Mouse (Mus musculus) cerebellum, adult (tissue): ENCODE measurements around the gene Pltp.
A peak's percentile ranks its signal among the peaks of the same experiment; 100 is the strongest.
"Not testable (repeated sequence)": the region's sequence is repeated elsewhere in the genome, so short reads cannot be mapped to it uniquely, and the experiment has no call there.

Source experiments
- ATAC-seq: cut with Nextera tagmentation; 2 replicates; pipeline ENCODE4 v1.9.2; 2017; ENCODE audit warnings: mild to moderate bottlenecking, moderate library complexity, mixed read lengths; ENCODE audit not compliant: insufficient number of reproducible peaks, low FRiP score, low TSS enrichment

The Pltp gene

DNA sequence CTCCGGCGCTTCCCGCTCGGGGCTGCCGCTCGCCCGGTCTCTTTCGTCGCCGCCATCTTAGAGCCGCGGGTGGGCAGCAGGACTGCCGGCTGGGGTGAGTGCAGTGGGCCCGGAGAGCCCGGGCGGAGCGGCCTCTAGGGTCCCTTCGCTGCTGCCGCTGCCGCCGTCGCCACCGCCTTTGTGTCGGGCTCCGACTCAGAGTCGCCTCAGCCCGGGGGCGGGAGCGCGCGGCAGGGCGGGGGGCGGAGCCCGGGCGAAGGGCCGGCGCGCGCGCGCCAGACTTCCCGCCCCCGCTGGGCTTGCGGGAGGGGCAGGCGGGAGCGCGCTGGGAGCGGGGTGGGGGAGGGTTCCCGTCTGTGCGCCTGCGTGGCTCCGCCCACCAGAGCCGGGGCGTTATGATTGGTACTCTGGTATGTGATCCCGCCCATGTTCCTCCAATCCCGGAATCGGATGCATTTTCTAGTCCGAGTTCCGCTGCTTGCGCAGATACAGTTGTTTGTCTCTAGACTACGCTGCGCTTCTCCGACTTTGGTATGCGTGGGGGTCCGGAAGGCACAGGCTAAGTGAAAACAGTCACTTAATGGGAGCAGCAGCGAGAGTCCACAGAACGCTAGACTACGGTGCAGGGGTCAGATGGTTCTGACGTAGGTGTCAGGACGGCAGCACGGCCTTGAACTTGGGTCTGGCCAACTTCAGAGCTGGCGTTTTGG lies 22.2 kb upstream of the Pltp start:
- peak; percentile 71 for ATAC-seq

DNA sequence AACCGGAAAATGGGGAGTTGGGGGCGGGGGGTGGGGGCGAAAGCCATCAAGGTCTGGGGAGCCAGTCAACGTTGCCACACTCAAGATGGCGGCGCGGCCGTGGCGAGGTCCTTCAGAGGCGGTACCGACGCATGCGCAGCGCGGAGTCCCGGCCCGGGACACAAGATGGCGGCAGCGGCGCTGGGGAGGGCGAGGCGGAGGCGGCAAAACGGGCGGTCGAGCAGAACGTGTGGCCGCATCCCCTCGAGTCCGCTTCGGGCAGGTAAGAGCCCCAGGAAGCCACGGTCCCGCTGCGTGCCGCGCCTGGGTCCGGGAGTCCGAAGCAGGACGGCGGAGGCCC lies 21.7 kb upstream of the Pltp start, which contains the start of gene Pcif1:
Gene Pcif1, plus strand, starts transcription at position 77 of the 340 bp plus-strand sequence.
- peak; percentile 54; the same call in 1 of the 2 replicates for ATAC-seq

DNA sequence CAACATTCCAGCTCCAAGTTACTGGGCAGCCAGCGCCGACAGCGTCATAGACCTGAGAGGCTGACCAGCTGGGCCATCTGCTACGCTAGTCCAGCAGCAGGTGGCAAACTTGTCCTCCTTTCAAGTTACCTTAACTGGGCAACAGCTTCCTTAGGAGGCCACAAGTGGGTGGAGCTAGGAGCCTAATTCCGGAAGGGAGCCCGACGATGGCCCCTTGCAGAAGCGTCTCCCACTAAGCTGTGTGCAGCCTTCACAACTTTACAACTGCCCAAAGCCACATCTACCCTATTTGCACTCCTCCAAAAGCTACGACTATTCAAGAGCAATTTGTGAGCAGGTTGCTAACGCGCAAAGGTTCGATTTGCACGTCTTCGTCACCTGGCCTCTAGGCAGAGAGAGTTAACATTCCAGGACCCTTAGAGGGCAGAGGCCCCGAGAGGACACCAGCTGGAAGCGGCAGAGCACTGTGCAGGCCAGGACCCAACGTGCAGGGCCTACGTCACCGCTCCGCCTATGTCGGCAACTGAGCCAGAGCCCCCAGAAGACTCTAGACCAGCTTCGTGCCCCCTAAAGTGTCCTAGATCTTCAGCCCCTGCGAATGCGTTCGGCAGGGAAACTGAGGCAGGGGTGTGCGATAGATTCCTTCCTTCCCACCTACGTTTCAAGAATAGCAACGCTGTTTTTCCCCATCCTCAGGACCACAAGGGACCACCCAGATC lies 21.2 kb upstream of the Pltp start:
- ATAC-seq = peak; percentile 29; the same call in 1 of the 2 replicates

DNA sequence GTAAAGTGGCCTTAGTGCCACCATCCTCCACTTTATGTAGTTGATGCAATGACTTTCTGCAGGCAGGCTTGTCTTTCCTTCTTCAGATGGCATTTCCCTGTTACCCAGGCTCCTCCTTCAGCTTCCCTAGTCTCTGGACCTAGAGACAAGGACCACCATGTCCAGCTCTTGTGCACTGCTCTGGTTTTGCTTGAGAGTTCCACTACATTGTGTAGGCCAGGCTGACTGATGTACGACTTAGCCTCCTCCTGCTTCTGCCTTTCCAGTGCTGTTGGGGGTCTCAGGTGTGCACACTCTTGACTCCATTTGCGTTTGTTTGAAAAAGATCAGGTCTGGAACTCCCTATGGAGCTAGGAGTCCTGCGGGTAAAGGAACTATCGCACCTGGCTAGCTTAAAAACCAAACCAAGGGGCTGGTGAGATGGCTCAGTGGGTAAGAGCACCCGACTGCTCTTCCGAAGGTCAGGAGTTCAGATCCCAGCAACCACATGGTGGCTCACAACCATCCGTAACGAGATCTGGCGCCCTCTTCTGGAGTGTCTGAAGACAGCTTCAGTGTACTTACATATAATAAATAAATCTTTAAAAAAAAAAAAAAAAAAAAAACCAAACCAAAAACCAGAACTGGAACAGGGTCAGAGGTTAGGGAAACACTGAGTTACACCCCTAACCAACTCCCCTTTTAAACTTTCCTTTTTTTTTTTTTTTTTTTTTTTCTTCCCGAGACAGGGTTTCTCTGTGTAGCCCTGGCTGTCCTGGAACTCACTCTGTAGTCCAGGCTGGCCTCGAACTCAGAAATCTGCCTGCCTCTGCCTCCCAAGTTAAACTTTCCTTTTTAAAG lies 20.1 kb upstream of the Pltp start:
- not testable (repeated sequence) for ATAC-seq

DNA sequence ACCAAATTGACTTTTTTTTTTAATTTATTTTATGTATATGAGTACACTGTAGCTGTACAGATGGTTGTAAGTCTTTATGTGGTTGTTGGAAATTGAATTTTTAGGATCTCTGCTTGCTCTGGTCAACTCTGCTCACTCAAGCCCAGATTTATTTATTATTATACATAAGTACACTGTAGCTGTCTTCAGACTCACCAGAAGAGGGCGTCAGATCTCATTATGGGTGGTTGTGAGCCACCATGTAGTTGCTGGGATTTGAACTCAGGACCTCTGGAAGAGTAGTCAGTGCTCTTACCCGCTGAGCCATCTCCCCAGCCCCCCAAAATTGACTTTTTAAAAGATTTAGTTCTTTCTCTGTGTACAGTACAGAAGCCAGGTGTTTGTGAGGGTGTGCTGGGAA lies 18.1 kb upstream of the Pltp start:
- not testable (repeated sequence) for ATAC-seq

DNA sequence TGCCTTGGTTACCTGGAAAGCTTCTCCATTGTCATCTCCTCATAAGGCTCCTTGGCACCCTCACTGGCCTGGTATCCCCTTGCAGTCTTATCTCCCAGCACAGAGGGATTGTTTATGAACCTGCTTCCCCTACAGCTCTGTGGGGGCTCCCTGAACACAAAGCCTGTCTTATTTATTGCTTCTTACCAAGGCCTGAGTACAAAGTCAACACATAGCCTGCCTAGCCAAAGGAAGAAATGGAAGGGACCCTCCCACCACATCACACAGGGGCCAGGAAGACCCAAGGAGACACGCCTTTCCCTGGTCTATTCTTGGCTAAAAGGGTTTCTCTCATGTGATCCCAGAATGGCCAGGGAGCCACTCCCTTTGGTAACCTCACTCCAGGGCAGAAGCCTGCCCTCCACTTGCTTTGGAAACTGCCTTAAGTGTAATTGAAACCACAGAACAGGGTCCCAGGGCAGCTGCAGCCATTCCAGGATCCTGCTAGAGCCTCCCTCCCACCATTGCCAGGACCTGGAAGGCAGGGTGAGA lies 16.8 kb upstream of the Pltp start:
- no peak for ATAC-seq

DNA sequence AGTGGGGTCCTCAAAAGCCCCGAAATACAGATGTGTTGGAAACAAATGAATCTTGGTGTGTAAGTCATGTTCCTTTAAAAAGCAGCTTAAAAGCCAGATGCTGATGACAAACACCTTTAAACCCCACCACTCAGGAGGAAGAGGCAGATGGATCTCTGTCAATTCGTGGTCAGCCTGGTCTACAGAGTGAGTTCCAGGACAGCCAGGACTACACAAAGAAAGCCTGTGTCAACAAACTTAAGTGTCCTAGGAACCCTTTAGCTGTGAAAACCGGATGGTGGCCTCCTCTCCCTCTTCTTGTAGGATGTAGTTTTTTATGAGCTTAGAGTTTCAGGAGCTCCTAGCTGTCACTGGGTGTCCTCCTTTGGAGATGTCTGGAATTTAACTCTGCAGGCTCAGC lies 16.1 kb upstream of the Pltp start:
- ATAC-seq = no peak

DNA sequence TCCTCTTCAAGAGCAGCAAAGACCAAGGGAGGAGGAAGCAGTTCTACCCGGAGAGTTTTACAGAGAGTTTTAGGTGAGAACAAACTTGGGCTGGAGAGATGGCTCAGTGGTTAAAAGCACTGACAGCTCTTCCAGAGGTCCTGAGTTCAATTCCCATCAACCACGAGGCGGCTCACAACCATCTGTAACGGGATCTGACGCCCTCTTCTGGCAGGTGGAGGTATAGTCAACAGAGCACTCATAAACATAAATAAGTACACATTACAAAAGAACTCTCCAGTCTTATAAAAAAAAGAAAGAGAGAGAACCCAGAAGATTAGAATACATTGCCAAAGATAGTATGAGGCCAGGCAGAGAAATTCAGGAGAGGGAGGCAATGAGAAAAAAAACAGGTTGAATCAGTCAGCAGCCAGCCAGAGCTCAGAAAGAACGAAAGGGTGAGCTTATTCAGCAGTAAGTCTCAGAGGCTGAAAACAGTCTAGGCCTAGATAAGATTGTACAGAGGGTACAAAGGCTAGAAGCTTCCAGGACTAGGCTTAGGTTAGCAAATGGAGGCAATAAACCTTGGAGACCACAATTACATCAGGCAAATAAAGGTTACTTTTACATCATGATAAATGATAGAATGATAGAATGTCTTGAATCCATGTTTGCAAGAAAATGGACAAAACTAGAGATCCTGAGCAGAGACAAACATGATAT lies 14.2 kb upstream of the Pltp start:
- ATAC-seq = no peak

DNA sequence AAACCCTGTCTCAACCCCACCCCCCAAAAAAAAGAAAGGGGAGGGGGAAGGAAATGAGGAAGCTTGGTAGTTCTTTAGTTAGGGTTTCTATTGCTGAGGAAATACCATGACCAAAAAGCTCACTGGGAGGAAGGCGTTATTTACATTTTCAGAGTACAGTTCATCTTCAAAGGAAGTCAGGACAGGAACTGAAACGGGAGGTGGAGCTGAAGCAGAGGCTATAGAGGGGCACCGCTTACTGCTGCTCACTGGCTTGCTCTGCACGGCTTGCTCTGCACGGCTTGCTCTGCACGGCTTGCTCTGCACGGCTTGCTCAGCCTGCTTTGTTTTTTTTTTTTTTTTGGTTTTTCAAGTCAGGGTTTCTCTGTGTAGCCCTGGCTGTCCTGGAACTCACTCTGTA lies 11.0 kb upstream of the Pltp start:
- ATAC-seq = no peak

DNA sequence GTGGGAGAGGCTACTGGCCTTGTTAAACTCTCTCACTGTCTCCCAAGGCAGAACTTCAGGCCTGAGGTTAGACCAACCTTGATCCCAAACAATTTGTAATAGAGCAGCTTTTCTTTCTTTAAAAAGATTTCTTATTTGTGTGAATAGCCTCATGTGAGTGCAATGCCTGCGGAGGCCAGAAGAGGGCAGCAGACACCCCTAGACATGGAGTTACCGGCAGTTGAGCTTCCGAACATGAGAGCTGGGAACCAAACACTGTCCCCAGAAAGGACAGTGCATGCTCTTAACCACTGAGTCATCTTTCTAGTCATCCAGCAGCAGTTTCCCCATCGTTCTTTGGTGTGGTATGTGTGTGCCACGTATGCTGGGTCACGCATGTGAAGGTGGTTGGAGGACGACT lies 10.1 kb upstream of the Pltp start:
- ATAC-seq = no peak

DNA sequence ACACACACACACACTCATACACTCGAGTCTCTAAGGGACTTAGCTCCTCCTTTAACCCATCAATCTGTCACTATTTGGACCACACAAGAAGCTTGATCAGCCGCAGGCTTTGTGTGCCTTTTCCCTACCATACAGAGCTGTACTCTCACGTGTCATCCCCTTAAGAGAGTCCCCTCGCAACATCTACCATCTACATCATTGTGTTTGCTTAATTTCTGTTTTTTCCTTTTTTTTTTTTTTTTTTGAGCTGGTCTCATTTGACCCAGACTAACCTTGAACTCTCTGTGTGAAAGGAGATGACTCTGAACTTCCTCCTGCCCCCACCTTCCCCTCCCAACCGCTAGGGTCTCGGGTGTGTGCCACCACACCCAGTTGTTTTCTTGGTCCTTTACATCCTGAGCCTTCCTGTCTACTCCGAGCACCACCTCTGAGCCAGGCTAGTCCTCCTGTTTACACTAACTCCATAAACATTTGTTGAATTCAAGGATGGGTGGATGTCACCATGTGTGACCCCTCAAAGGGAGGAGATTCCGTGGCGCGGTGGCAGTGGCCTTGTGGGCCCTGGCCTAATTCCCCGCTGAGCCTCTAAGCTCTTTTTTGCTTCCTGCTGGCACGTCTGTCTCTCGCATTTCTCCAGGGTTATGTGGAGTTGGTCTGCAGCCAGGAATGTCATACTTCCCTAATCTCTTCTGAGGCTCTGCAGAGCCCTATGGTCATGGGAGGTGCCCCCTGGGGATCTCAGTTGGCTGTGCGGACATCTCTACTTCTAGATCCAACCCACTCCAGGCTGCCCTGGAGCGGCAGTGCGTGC lies 9.4 kb upstream of the Pltp start:
- ATAC-seq = no peak

DNA sequence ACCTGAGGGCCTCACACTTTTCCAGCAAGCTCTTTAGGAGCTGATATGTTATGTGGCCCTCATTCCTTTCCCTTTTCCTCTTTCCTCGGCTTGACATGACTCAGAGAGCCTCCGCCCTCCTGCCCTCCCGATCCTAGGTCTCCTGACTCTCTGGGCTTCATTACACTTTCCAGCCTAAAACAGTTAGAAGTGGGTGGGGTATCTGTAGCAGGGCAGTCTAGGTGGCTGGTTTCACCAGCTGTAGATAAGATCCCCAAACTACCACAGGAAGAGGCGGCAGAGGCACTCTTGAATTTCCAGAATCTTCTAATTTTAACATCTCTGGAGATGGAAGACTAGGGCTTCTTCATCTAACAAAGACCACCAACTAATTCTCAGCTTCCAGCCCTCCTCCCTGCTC lies 7.1 kb upstream of the Pltp start:
- ATAC-seq = no peak

DNA sequence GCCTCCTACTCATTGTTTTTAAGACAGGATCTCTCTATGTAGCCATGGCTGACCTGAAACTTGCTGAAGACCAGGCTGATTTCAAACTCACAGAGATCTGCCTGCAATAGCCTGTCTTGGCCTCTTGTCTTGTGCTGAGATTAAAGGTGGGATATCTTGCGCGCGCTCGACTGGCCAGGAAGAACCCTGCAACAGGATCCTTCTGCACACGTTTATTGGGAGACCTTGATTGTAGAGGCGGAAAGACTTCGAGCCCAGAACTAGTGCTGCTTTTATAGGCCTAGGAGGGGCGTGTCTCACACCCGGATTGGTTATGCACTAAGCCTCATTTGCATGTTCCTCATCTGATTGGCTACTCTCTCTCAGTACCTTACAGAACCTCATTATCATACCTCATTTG lies 5.9 kb upstream of the Pltp start:
- ATAC-seq = not testable (repeated sequence)

DNA sequence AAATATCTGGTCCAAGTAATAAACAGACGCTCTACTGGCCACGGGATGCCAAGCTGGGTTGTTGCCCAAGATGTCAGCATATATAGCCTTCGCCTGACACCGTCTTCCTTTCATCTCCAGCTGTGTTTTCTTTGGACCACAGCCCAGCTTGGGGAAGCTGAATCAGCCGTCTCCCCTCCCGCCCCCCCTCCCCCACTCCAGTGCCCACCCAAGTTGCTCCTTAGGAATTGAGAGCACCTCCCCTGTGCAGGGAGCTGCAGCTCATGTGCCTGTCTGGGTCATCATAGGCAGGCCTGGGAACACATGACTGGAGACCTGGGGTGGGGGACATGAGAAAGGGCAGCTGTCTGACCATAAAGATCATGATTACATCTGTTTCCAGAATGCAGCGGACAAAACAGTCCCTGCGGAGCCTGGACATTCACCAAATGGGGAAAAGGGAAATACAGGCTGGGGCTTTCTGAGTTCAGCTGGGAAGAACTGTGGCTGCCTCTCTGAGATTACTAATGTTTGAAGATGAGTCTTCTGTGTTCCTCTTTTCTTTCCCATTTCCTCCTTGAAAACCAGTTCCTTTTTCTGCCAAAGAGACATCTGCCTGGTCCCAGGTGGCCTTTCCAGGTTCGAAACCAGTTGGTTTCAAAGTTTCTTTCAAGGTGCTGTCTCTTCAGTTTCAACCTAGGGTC lies 4.8 kb upstream of the Pltp start:
- ATAC-seq = no peak

DNA sequence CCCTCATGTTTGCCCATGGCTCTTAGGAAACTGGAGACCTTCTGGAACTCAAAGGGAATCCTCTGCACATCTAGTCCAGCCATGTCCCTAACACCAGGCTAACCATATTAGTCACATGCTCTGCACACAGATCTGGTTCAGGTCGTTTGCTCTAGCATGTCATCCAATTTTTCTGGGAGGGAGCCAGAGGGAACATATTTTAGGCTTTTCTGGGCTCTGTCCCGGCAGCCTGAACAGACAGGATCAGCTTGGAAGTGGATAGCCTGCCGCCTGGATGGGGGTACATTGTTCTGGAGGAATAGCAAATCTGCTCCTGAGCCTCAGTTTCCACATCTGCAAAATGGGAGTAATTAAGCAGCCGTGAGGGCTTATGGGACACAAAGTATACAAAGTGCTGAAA lies 3.6 kb upstream of the Pltp start:
- ATAC-seq = no peak

DNA sequence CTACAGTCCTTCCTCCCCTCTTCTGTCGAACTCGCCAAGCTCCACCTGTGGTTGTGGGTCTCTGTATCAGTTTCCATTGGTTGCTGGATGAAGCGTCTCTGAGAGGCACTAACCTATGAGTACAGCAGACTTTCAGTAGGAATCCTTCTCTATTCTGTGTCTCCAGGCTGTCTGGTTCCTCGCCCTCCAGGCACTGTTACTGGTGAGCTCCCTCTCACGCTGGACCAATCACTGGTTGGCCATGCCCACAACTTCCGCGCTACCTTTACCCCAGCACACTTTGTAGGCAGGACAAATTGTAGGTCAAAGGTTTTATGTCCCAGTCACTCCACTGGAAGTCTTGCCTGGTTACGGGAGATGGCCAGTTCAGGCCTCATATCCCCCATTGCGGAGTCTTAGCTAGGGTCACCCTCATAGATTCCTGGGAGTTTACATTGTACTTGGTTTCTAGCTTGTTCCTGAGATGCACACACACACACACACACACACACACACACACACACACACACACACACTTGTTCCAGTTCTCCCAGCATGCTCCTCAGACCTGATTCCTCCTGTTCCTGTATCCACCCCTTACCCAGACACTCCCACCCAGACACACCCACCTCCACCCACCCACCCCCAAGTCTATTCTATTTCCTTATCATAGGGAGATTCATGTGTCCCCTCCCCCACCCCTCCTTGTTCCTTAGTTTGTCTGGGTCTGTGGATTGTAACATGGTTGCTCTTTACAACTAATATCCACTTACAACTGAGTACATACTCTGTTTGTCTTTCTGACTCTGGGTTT lies 2.3 kb upstream of the Pltp start:
- ATAC-seq = no peak

DNA sequence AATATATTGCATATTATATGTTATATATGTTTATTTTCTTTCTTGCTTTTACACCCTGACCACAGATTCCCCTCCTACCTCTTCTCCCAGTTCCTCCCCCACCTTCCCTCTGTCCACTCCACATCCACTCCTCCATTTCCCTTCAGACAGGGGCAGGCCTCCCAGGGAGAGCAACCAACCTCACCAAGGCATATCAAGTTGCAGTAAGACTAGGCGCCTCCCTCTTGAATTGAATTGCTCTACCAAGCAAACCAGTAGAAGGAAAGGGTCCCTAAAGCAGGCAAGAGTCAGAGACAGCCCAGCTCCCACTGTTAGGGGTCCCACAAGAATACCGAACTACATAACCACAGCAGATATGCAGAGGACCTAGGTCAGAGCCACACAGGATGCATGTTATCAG lies 1.6 kb upstream of the Pltp start:
- no peak for ATAC-seq

DNA sequence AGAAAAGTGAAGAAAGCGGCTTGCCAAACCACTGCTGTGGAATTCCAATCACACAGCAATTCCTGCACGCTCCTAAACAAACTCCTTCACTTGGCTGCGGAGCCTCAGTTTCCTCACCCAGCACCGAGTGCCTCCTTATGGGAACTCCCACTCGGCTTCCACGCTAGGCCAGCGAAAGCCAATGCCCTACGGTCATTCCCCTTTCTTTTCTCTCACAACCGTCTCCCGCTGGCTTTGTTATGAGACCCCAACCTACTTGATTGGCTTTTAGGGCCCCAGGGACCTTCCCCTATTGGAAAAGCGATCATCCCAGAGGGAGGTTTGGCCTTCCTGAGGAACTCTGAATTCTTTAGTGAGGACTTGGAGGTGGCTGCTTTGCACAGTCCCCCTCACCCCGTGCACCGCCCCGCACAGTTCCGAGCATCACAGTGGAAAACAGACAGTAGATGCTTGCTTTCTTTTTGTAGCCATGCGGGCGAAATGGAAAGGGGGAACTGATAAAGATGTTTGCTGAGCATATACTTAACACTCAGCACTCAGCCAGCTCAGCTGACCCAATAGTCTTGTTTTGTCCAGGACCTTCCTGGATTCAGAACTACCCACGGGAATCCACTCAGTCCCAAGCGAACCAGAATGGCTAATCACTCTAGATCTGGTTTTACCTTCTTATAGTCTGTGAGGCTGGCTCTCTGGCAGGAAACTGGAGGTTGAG lies 487 bp upstream of the Pltp start:
- no peak for ATAC-seq
